Mouse (Mus musculus) heart, embryonic 14.5 days (tissue): ENCODE measurements at regions not wholly inside any gene's neighbourhood (a gene's known extent, or its start where the extent isn't known, plus 50 kb on each side); places are given as distances from the start of the nearest gene placed in this dataset.

Experiments
- ATAC-seq: fragments of 200-750 bp; cut with Nextera tagmentation; 2 replicates; pipeline ENCODE4 v1.8.0; 2017; ENCODE audit warnings: low read depth, moderate TSS enrichment; ENCODE audit not compliant: insufficient number of reproducible peaks, insufficient read depth, low FRiP score
- H3K27ac ChIP-seq, 2 experiments: fragments of 200-500 bp in 1 of 2; fragments of 300-500 bp in 1 of 2; sonication (generic) in 1 of 2; replicated peaks in 1 of 2; 2 replicates each; pipeline ENCODE4 v1.5.1; 2012 to 2014; ENCODE audit warnings: low read depth in 2 of 2, low read length in 2 of 2, control low read depth in 1 of 2, mild to moderate bottlenecking in 1 of 2, mixed read lengths in 1 of 2; ENCODE audit not compliant: control insufficient read depth in 1 of 2, insufficient read depth in 1 of 2
- H3K27me3 ChIP-seq: fragments of 300-500 bp; sonication (generic); 2 replicates; pipeline ENCODE4 v1.6.1; 2014; ENCODE audit warnings: mild to moderate bottlenecking, low read length, control low read depth; ENCODE audit not compliant: control insufficient read depth, insufficient read depth
- H3K36me3 ChIP-seq: fragments of 300-500 bp; sonication (generic); 2 replicates; pipeline ENCODE4 v1.6.1; 2014; ENCODE audit warnings: mild to moderate bottlenecking, control low read depth, low read length, mixed read lengths; ENCODE audit not compliant: control insufficient read depth, insufficient read depth
- H3K4me1 ChIP-seq, 2 experiments: fragments of 200-500 bp in 1 of 2; fragments of 300-500 bp in 1 of 2; sonication (generic) in 1 of 2; 2 replicates each; pipeline ENCODE4 v1.6.1; 2012 to 2014; ENCODE audit warnings: low read length in 2 of 2, control low read depth in 1 of 2, mixed read lengths in 1 of 2; ENCODE audit not compliant: control insufficient read depth in 2 of 2, insufficient read depth in 2 of 2
- H3K4me2 ChIP-seq: fragments of 300-500 bp; sonication (generic); 2 replicates; pipeline ENCODE4 v1.6.1; 2014; ENCODE audit warnings: mild to moderate bottlenecking, low read length
- H3K4me3 ChIP-seq, 2 experiments: fragments of 200-500 bp in 1 of 2; fragments of 300-500 bp in 1 of 2; sonication (generic) in 1 of 2; 2 replicates each; pipeline ENCODE4 v1.5.1; 2012 to 2014; ENCODE audit warnings: low read length in 2 of 2, mild to moderate bottlenecking in 2 of 2, control low read depth in 1 of 2, low read depth in 1 of 2, moderate library complexity in 1 of 2; ENCODE audit not compliant: control insufficient read depth in 1 of 2, insufficient read depth in 1 of 2
- H3K9ac ChIP-seq: fragments of 300-500 bp; sonication (generic); 2 replicates; pipeline ENCODE4 v1.6.1; 2014; ENCODE audit warnings: mild to moderate bottlenecking, low read length
- H3K9me3 ChIP-seq: fragments of 300-500 bp; sonication (generic); 2 replicates; pipeline ENCODE4 v1.6.1; 2016; ENCODE audit warnings: low read length, control low read depth; ENCODE audit not compliant: control insufficient read depth
- WGBS: fragments of 180-500 bp; shearing (Covaris S2); extraction: QIAGEN DNeasy Blood & Tissue Kit; methylation state at CpG from one replicate; pipeline ENCODE4 v1.1.7; 2014; 5-methylcytosine and 5-hydroxymethylcytosine counted together

DNA sequence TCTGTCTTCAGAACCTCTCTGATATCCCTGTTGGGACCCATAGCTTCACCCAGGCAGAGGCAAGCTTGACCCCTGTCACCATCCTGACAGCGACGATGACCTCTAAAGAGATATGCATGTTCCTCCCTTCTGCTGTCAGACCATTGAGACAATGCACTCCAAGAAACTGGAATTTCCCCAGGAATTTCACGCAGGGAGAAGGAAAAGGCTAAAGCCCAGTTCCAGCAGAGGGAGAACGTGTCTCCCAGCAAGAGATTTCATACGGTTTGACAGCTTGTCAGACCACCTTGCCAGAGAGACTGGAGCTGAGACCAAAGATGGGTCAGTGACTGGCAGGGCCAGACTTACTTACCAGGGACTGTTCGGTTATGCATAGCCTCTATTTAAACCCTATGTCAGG is 167.9 kb downstream of the Rplp1 start:
- WGBS: 38% methylated on average over 6 of the region's 6 CpGs
- no peaks in the 10 kb centered on the region for H3K36me3 ChIP-seq
- no peak overlapping the region for H3K27ac ChIP-seq
- peaks cover 7 to 12% of the 10 kb centered on the region in 2 experiments for H3K4me1 ChIP-seq
- H3K9me3 ChIP-seq: no peaks in the 10 kb centered on the region
- ATAC-seq: no peak
- H3K9ac ChIP-seq: no peak overlapping the region
- H3K4me3 ChIP-seq: no peak overlapping the region
- H3K4me2 ChIP-seq: no peak overlapping the region
- 0 out of 2 replicates have a peak, but pooled peaks cover 7% of the 10 kb centered on the region for H3K27me3 ChIP-seq

DNA sequence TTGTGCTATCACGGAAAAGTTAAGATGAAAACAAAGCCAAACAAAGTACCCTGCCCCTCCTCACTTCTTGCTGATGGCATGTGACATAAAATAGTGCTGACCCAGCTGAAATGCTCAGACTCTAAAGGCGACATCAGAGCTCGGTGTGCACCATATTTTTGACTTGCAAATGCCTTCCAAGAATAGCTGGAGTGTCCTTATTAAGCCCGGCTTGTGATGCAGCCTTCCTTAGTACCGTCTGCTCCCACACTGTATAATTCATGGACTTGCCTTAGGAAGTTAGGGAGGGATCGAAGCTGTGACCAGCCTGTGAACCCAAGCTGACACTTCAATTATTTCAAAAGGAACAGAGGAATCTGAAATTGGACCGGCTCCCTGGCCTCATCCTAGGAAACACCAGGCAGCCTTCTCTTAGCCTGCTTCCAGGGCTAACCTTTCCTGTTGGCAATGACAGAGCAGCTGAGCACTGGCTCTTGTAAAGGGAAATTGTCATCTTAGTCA is 169.0 kb downstream of the Rplp1 start:
- no peaks in the 10 kb centered on the region for H3K9me3 ChIP-seq
- H3K27ac ChIP-seq: no peak overlapping the region
- peaks cover 7 to 12% of the 10 kb centered on the region in 2 experiments for H3K4me1 ChIP-seq
- WGBS: 24% methylated on average over 7 of the region's 7 CpGs
- no peak for ATAC-seq
- H3K4me3 ChIP-seq: no peak overlapping the region
- H3K9ac ChIP-seq: no peak overlapping the region
- 0 out of 2 replicates have a peak, but pooled peaks cover 7% of the 10 kb centered on the region for H3K27me3 ChIP-seq
- H3K4me2 ChIP-seq: no peak overlapping the region
- H3K36me3 ChIP-seq: no peaks in the 10 kb centered on the region

- WGBS: 41% methylated on average over 2 of the region's 2 CpGs
- Histone ChIP-seq H3K9ac (no peak overlapping the region), H3K27ac (no peak overlapping the region), H3K4me3 (no peak overlapping the region), H3K36me3 (no peaks in the 10 kb centered on the region), H3K9me3 (no peaks in the 10 kb centered on the region), H3K4me1 (no peaks in the 10 kb centered on the region), H3K4me2 (no peak overlapping the region), H3K27me3 (0 out of 2 replicates have a peak, but pooled peaks cover 3% of the 10 kb centered on the region)
- no peak for ATAC-seq
Measured at GRCm38 (mm10) chr9:61733540-61733939, 180.8 kb downstream of the Rplp1 start.

DNA sequence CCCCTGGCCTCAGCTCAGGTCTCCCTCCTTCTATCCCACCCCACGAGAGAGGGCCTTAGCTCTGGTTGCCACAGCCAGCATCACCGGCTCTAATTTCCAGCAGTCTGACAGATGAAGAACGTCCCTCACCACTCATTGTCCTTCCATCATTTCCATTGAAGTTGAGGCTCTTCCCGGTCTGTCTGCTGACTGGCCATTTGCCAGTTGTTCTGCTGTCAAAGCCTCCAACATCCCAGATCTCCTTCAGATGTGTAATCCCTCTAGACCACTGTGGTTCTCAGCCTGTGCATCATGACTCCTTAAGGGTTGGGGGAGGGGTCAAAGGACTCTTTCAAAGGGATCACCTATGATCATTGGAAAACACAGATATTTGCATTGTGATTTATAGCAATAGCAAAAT is 181.6 kb downstream of the Rplp1 start:
- no peak for ATAC-seq
- no peak overlapping the region for H3K27ac ChIP-seq
- H3K4me3 ChIP-seq: no peak overlapping the region
- no peaks in the 10 kb centered on the region for H3K4me1 ChIP-seq
- H3K27me3 ChIP-seq: 0 out of 2 replicates have a peak, but pooled peaks cover 3% of the 10 kb centered on the region
- whole genome bisulfite sequencing: 53% methylated on average over 4 of the region's 4 CpGs
- H3K9me3 ChIP-seq: no peaks in the 10 kb centered on the region
- no peak overlapping the region for H3K9ac ChIP-seq
- H3K36me3 ChIP-seq: no peaks in the 10 kb centered on the region
- H3K4me2 ChIP-seq: no peak overlapping the region

GRCm38 (mm10) chr9:61728115-61728514 is 186.2 kb downstream of the Rplp1 start:
- H3K27ac ChIP-seq: no peak overlapping the region
- no peaks in the 10 kb centered on the region for H3K27me3 ChIP-seq
- ATAC-seq: no peak
- WGBS: 81% methylated on average over 4 of the region's 4 CpGs
- no peaks in the 10 kb centered on the region for H3K4me1 ChIP-seq
- H3K9ac ChIP-seq: no peak overlapping the region
- H3K4me2 ChIP-seq: no peak overlapping the region
- no peaks in the 10 kb centered on the region for H3K9me3 ChIP-seq
- no peaks in the 10 kb centered on the region for H3K36me3 ChIP-seq
- no peak overlapping the region for H3K4me3 ChIP-seq

DNA sequence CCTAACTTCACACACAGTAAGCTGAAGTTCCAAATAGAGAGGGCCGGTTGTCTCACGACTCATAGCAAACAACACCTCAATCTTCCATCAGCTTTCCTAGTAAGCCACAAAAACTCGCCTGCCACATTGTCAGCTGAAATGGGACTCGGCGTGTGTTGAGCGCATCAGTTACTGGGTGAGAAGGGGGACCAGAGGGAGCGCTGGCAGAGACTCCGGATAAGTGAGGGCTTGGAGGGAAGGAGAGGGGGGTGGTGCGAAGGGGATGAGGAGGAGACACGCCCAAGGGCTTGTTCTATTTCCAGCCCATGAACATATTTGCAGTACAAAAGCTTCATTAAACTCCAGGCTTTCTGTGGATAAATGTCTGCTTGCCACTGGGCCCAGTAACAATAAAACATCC is 186.7 kb downstream of the Rplp1 start:
- Histone ChIP-seq H3K27me3 (no peaks in the 10 kb centered on the region), H3K27ac (no peak overlapping the region), H3K4me2 (no peak overlapping the region), H3K36me3 (no peaks in the 10 kb centered on the region), H3K9ac (no peak overlapping the region), H3K9me3 (no peaks in the 10 kb centered on the region), H3K4me3 (no peak overlapping the region), H3K4me1 (peaks cover 0 to 2% of the 10 kb centered on the region in 2 experiments; a peak in 2 of 4 replicates)
- 35% methylated on average over 10 of the region's 10 CpGs for WGBS
- no peak for ATAC-seq

DNA sequence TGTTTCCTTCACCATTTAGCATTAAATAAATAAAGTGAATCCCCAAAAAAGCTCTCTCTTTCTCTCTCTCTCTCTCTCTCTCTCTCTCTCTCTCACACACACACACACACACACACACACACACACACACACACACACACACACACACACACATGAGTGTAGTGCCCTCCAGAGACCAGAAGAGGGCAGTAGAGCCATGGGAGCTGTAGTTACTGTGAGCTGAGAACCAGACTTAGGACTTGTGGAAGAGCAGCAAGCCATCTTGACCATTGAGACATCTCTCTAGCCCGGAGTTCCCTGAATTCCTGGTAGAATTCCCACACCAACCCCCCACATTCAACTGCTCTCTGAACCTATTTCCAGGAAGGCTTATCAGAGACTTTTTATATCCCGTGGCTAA is 190.3 kb downstream of the Rplp1 start:
- Histone ChIP-seq H3K4me2 (no peak overlapping the region), H3K4me3 (no peak overlapping the region), H3K27me3 (0 out of 2 replicates have a peak, but pooled peaks cover 9% of the 10 kb centered on the region), H3K36me3 (no peaks in the 10 kb centered on the region), H3K27ac (no peak overlapping the region), H3K9ac (no peak overlapping the region), H3K9me3 (no peaks in the 10 kb centered on the region), H3K4me1 (peaks cover 0 to 6% of the 10 kb centered on the region in 2 experiments; a peak in 2 of 4 replicates)
- WGBS: 82% methylated on average over 2 of the region's 2 CpGs
- no peak for ATAC-seq

GRCm38 (mm10) chr9:61723021-61723581 is 191.2 kb downstream of the Rplp1 start:
- Histone ChIP-seq H3K4me3 (no peak overlapping the region), H3K4me1 (peaks cover 0 to 6% of the 10 kb centered on the region in 2 experiments; a peak in 2 of 4 replicates), H3K36me3 (no peaks in the 10 kb centered on the region), H3K4me2 (no peak overlapping the region), H3K9me3 (no peaks in the 10 kb centered on the region), H3K27me3 (peaks cover 9% of the 10 kb centered on the region; the same call in 1 of the 2 replicates), H3K27ac (peak overlapping the region; percentile 29 to 50; a peak in 2 of 4 replicates), H3K9ac (no peak overlapping the region)
- peak; percentile 68; the same call in 1 of the 2 replicates for ATAC-seq
- 57% methylated on average over 8 of the region's 8 CpGs for WGBS
